Comparison of ENCODE assay signal across 8 mouse cellular contexts in genomic region chrX:133734984-133735383, GRCm38 (mm10). TPM values are rescaled to one million over a fixed set of nuclear protein-coding genes. Genes with fewer than 3 reads are reported as not detected.
DNase-seq lines count a peak whose midpoint lies in the region; ATAC-seq lines count a peak whose summit lies in the region.

No protein-coding gene starts in this region.

- no peaks in the 10 kb centered on the region for H3K9me3 ChIP-seq in heart, embryonic 10.5 days
- no peaks in the 10 kb centered on the region for H3K9me3 ChIP-seq in embryonic facial prominence, embryonic 14.5 days (ENCODE audit: control insufficient read depth, low read length)
- H3K9me3 ChIP-seq in limb, embryonic 11.5 days (ENCODE audit: control insufficient read depth, low read length): no peaks in the 10 kb centered on the region

- no peak overlapping the region for H3K9ac ChIP-seq in embryonic facial prominence, embryonic 14.5 days (ENCODE audit: low read depth, low read length)
- no peak overlapping the region for H3K9ac ChIP-seq in limb, embryonic 11.5 days (ENCODE audit: low read length)

- H3K27ac ChIP-seq in heart, embryonic 10.5 days: no peak overlapping the region
- no peak overlapping the region for H3K27ac ChIP-seq in embryonic facial prominence, embryonic 14.5 days (replicated peaks; ENCODE audit: low read depth, low read length)
- H3K27ac ChIP-seq in limb, embryonic 11.5 days (replicated peaks; ENCODE audit: low read depth, low read length): no peak overlapping the region

- H3K4me3 ChIP-seq in heart, embryonic 10.5 days: no peak overlapping the region
- no peak overlapping the region for H3K4me3 ChIP-seq in embryonic facial prominence, embryonic 14.5 days (ENCODE audit: low read depth, low read length)
- H3K4me3 ChIP-seq in limb, embryonic 11.5 days (ENCODE audit: low read depth, low read length): no peak overlapping the region

- H3K36me3 ChIP-seq in heart, embryonic 10.5 days: no peaks in the 10 kb centered on the region
- no peaks in the 10 kb centered on the region for H3K36me3 ChIP-seq in embryonic facial prominence, embryonic 14.5 days (ENCODE audit: control insufficient read depth, insufficient read depth, low read length)
- H3K36me3 ChIP-seq in limb, embryonic 11.5 days (ENCODE audit: control insufficient read depth, insufficient read depth, low read length): no peaks in the 10 kb centered on the region

- no peaks in the 10 kb centered on the region for H3K4me1 ChIP-seq in heart, embryonic 10.5 days
- no peaks in the 10 kb centered on the region for H3K4me1 ChIP-seq in embryonic facial prominence, embryonic 14.5 days (ENCODE audit: control insufficient read depth, insufficient read depth, low read length)
- H3K4me1 ChIP-seq in limb, embryonic 11.5 days (ENCODE audit: control insufficient read depth, insufficient read depth, low read length): no peaks in the 10 kb centered on the region

- H3K27me3 ChIP-seq in heart, embryonic 10.5 days (ENCODE audit: insufficient read depth, poor library complexity, severe bottlenecking): no peaks in the 10 kb centered on the region
- H3K27me3 ChIP-seq in embryonic facial prominence, embryonic 14.5 days (replicated peaks; ENCODE audit: control insufficient read depth, insufficient read depth, low read length): no peaks in the 10 kb centered on the region
- H3K27me3 ChIP-seq in limb, embryonic 11.5 days (ENCODE audit: control insufficient read depth, insufficient read depth, low read length): no peaks in the 10 kb centered on the region

- H3K4me2 ChIP-seq in embryonic facial prominence, embryonic 14.5 days (ENCODE audit: low read depth, low read length): no peak overlapping the region
- no peak overlapping the region for H3K4me2 ChIP-seq in limb, embryonic 11.5 days (ENCODE audit: low read depth, severe bottlenecking)

- WGBS in heart, embryonic 10.5 days: 45% methylated on average over 6 of the region's 6 CpGs
- 62% methylated on average over 6 of the region's 6 CpGs for WGBS in embryonic facial prominence, embryonic 14.5 days
- WGBS in limb, embryonic 11.5 days: 39% methylated on average over 6 of the region's 6 CpGs

- peak; percentile 31 to 52 for DNase-seq in heart, adult 18-20 months
- no peak for DNase-seq in heart, embryonic 10.5 days (ENCODE audit: low spot score)
- DNase-seq in urinary bladder, postnatal 25 days (ENCODE audit: low spot score): peak; percentile 8
- DNase-seq in urinary bladder, postnatal 10 days (ENCODE audit: low spot score): no peak
- DNase-seq in embryonic facial prominence, embryonic 14.5 days (ENCODE audit: low spot score): peak; percentile 7
- peak; percentile 45 for DNase-seq in limb, embryonic 11.5 days (ENCODE audit: low spot score)
- DNase-seq in right cerebral cortex, postnatal 25 days: peak; percentile 6
- no peak for DNase-seq in cerebellum, adult 9-10 months

- ATAC-seq in embryonic facial prominence, embryonic 14.5 days (ENCODE audit: low read depth): no peak
- no peak for ATAC-seq in limb, embryonic 11.5 days (ENCODE audit: insufficient number of reproducible peaks, low FRiP score, low TSS enrichment, low read depth)

RNA-seq across cellular contexts. Expression of gene Pcdh19, which starts 46.2 kb away (rescaled TPM):
- 10 to 100 TPM in 1 of 2 experiments, 1 to 10 TPM in 1; 9.9 to 10.4 TPM for total RNA-seq in heart, adult 18-20 months (2021)
- 0.48 and 0.49 TPM in 2 replicates for polyA plus RNA-seq in heart, embryonic 10.5 days (2016; fragmentation: Nextera tagmentation; extraction: Ambion mirVana)
- polyA plus RNA-seq in embryonic facial prominence, embryonic 14.5 days (2014; fragmentation: Nextera tagmentation; extraction: Ambion mirVana): 8.3 and 8.9 TPM in 2 replicates
- polyA plus RNA-seq in limb, embryonic 11.5 days (2014; fragmentation: Nextera tagmentation; extraction: Ambion mirVana): 2.5 and 2.8 TPM in 2 replicates

Comparison
In these comparisons a context has a peak if more than half of its experiments do, and no peak if none do; other contexts are left out.
1. DNase-seq: peak in heart, adult 18-20 months (2 of 2), urinary bladder, postnatal 25 days (single experiment), embryonic facial prominence, embryonic 14.5 days (single experiment), limb, embryonic 11.5 days (single experiment) and right cerebral cortex, postnatal 25 days (single experiment); none in heart, embryonic 10.5 days (single experiment), urinary bladder, postnatal 10 days (single experiment) and cerebellum, adult 9-10 months (single experiment).